Mouse (Mus musculus): ENCODE results near the gene Sp8.

Sp8 gene

DNA sequence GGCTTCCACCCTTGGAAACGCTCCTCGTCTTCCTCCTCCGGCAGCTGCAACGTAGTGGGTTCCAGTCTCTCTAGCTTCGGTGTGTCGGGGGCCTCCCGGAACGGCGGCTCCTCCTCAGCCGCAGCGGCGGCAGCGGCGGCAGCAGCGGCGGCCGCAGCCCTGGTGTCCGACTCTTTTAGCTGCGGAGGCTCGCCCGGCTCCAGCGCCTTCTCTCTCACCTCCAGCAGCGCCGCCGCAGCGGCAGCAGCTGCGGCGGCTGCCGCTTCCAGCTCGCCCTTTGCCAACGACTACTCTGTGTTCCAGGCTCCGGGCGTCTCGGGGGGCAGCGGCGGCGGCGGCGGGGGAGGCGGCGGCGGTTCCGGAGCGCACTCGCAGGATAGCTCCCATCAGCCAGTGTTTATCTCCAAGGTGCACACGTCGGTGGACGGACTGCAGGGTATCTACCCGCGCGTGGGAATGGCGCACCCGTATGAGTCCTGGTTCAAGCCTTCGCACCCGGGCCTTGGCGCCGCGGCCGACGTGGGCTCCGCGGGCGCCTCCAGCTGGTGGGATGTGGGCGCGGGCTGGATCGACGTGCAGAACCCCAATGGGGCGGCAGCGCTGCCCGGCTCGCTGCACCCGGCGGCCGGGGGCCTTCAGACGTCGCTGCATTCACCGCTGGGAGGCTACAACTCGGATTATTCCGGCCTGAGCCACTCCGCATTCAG, 2.5 kb downstream of the Sp8 start:
- DNase-seq (ENCODE audit: low read depth, low spot score), result no peak

DNA sequence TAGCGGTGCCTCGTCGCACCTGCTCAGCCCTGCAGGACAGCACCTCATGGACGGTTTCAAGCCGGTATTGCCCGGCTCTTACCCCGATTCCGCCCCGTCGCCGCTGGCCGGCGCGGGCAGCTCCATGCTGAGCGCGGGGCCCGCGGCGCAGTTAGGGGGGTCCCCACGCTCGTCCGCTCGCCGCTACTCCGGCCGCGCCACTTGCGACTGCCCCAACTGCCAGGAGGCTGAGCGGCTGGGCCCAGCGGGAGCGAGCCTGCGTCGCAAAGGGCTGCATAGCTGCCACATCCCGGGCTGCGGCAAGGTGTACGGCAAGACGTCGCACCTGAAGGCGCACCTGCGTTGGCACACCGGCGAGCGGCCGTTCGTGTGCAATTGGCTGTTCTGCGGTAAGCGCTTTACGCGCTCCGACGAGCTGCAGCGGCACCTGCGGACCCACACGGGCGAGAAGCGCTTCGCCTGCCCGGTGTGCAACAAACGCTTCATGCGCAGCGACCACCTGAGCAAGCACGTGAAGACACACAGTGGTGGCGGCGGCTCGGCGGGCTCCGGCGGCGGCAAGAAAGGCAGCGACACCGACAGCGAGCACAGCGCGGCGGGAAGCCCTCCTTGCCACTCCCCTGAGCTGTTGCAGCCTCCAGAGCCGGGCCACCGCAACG, 3.2 kb downstream of the Sp8 start:
- DNase-seq (ENCODE audit: low read depth, low spot score), result no peak

DNA sequence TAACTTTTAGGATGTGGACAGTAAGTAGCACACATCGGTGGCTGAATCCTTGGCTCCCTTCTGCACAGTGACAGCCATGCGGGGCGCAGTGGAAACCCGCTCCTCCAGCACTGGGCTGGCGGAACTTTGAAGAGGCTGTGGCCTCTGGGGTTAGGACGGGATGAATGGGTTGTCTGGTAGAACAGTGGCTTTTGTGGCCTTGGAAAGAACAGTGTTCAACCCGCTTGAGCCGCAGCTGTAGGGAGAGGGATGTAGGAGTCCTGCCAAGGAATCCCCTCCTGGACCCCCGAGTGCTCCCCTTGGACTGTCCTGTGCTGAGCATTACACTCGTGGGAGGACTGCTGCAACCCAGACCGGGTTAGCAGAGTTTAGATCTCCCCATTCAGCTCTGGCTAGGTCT, 3.9 kb downstream of the Sp8 start:
- no peak for DNase-seq (ENCODE audit: low read depth, low spot score)

DNA sequence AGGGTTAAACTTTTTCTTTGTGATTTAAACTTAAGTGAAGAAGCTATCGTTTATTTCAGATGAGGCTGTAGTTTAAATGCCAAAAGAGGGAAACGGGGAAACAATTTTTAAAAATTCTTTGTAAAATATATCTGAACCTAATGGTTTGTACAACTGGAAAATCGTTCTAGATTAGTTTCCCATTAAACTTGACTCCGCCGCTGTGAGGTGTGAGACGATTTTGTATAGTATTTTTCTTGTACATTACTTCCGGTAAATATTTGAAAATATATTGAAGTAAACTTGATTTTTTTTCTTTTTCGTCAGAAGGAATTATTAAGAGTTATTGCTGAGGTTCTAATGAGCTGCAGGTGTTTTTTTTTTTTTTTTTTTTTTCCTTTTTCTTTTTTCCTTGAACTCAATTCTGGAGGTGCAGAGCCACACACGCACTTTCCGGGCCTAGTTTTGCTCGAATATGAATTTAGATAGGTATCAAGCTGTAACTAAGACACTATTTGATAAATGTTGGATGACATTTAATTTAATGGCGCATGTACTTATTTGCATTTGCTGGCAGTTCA, 4.8 kb downstream of the Sp8 start:
- no peak for DNase-seq (ENCODE audit: low read depth, low spot score)

DNA sequence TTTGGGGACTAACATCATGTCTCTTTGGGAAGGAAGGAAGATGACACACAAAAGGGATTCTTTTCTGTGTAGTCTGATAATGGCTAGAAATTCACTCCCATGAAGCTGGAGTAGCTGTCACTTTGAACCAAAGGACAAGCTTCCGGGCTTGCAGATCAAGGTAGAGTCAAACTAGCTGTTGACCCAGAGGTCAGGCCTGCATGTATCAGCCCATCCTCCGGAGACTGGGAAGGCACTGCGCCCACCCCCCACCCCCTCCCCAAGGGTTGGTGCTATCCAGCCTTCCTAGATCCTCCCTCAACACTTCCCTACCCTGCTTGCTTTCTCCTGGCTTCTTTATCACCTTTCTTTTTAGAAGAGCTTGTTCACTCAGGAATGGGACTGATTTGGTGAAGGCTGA, 7.2 kb downstream of the Sp8 start:
- no peak for DNase-seq (ENCODE audit: low read depth, low spot score)

DNA sequence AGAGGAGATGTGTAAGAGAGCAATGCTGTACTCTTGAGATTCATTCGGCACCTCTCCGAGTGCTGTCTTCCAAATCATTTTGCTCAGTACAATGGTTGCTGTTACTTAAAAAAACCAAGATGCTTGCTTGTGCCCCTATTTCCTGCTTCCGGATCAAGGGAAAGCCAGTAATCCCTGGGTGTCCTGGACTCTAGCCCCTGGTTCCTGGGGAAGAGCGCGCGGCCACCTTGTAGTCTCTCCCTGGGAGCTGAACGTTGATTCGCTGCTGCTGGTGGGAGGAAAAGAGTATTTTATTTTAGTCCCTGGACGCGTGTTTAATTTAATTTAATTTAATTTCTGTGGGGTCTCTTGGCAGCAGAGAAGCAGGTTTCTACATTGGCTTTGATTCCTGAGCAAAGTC, 8.3 kb downstream of the Sp8 start:
- no peak for DNase-seq (ENCODE audit: low read depth, low spot score)

DNA sequence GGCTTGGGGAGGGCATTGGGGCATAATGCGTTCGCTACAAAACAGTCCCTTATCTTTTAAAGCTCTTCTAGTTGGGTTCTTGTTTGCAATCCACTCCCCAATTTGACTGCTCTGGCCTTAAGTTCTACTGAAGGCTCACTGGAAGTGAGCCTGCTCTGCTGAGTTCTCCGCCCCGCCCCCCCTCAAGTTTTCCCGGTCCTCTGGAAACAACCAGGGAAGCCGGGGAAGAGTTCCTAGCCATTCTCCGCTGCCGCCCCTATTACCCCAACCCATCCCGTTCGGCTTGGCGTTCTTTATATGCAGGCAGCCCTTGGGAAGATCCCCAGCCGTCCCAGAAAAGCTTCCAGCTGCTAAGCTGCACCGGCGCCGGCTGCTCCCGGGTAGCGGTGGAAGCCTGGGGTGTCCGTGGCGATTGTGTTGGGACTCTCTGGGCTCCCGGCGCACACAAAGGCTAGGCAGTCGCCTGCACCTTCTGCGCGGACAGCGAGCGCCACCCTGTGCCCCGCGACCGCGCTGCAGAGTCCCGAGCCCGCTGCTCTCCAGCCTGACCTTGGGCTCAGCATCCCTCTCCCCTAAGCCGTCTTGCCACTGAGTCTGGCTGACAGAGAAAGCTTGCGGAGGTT, 8.8 kb downstream of the Sp8 start:
- peak; percentile 69 for DNase-seq (ENCODE audit: low read depth, low spot score)

DNA sequence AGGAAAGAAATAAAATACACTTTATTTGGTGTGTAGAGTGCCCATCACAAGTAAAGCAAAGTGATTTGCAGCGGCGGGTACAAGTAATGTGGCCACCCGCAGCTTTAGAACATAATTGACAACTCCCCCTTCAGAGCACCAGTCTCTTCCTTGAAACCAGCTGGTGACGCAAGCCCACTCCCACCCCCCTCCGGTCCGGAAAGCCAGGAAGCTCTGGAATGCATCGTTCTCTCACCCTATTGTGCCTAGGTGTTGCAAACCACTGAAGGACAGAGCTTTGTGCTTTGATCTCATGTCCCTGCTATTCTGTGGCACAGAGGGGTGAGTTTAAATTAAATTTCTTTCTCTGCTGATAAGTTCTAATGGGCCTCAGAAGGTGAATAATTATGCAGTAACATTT, 10.0 kb downstream of the Sp8 start:
- no peak for DNase-seq (ENCODE audit: low read depth, low spot score)

DNA sequence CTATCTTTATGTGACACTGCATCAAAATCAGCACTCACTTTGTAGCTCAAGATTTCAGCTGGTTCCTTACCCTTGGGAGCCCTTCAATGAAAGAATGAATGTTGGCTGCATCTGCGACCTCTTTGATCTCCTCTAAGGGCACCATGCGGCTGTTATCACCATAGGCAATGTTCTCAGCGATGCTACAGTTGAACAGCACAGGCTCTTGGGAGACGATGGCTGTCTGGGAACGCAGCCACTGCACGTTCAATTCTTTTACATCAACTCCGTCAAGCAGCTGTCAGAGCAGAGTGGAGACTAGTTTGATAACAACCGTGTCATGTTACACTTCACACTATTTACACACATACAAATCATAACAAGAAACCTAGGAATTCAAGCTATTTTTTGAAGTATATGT, 26.5 kb downstream of the Sp8 start:
- DNase-seq (ENCODE audit: low read depth, low spot score), result no peak

DNA sequence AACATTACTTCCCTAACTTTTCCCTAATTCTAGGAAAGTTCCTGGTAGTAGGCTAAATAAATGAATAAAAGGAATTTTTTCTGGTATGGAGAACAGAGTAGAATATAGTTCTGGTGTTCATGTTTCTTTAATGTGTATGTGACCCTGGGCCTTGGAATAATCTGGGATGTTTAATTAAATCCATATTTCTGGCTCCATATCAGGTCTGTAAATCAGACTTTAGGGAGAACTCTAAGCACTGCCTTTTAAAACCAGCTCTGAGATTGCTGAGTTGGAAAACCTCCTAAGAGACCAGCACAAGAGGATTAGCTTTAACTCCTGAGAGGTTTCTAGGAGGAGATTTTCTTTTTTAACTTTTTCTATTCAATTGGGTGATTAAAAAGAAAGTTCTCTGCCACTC, 36.7 kb downstream of the Sp8 start:
- DNase-seq (ENCODE audit: low read depth, low spot score), result no peak

DNA sequence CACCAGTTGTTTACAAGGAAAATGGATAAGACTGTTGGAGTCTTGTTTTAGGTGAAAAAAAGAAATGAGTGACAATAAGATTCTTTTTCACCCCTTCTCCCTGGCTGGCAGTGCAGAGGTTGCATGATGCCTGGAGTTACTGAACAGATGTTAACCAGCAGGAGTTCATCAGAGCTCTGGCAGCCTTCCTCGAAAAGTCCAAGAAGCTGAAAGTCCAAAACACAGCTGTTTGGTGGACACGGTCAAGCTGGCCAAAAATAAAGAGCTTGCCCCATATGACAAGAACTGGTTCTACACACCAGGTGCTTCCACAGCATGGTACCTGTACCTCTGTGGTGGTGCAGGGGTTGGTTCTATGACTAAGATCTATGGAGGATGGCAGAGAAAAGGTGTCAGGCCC, 41.8 kb downstream of the Sp8 start:
- DNase-seq (ENCODE audit: low read depth, low spot score), result no peak
